Mouse (Mus musculus) c-Kit-positive CD71-negative TER-119-negative erythroid progenitor cells, embryonic 14.5 days (primary cell): ENCODE data around the gene Shroom3.
A peak's percentile ranks its signal among the peaks of the same experiment; 100 is the strongest.

Experiments used
- DNase-seq: peaks from one replicate; pipeline ENCODE4 v3.0.0-alpha.2; 2013; ENCODE audit warnings: low read depth

Gene Shroom3

DNA sequence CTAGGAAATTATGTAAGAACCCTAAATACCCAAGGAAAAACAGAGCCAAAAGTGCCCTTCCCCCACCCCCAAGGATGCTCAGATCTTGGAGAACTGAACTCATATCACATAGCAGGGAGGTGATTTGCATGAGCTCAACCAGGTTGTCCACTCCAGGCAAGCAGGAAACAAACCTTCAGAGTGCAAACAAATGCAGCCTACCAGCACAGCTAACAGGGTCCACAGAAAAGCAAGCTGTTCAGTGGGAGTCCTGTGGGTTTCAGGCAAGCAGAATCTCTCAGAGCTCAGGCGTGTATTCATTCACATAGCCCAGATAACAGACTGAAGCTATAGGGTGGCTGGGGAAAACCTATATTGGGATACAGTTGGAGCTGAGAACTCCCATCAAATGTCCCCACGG, 286.7 kb downstream of the Shroom3 start:
- no peak for DNase-seq

DNA sequence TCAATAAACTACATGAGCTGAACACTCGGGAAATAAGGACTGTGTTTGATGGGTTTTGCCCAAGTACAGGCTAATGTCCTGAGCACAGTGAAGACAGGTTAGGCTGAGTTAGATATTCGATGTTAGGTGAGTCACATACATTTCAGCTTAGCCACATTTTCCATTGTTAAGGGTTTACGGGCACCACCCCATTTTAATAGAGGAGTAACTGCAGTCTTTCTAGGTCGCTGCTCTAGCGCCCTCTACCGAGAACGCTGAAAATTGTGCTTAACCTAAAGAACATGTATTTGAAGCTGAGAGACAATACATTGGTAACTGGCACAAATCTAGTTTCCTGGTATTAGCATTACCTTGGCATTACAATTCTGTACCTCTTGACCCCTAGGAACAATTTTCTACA, 287.2 kb downstream of the Shroom3 start:
- DNase-seq, result peak; percentile 48

DNA sequence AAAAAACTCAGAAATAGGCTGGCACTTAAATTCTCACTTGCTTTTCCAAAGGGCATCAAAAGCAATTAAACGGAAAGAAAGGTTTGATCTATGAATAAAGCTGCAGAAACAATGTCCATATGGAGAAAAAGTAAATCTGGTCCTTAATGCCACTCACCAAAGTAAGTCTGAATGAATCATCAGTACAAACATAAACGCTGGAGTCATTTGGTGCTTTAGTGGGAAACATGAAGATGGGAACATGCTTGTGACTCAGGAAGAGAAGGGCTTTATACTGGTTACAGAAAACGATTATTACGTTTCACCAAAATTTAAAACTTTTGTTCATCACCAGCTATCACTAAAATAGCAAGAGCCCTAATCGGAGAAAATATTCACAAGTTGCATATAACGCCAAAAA, 297.2 kb downstream of the Shroom3 start:
- DNase-seq, result no peak

DNA sequence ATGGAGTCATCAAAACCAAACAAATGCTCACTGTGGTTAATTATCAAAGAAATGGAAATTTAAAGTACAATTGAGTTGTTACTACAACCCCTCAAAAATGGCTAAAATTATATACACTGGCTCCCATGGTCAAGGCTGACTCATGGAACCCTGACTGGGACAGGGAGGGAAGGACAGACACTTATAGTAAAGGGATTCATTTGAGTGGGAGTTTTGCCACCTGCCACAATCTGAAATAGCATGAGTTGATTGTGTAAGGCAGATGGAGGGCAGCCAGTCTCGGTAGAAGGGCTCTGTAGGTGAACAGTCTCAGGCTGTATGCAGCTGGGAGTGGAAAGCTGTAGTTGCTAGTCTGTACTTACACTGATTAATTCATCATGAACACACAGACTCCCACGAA, 297.6 kb downstream of the Shroom3 start:
- DNase-seq, result no peak

DNA sequence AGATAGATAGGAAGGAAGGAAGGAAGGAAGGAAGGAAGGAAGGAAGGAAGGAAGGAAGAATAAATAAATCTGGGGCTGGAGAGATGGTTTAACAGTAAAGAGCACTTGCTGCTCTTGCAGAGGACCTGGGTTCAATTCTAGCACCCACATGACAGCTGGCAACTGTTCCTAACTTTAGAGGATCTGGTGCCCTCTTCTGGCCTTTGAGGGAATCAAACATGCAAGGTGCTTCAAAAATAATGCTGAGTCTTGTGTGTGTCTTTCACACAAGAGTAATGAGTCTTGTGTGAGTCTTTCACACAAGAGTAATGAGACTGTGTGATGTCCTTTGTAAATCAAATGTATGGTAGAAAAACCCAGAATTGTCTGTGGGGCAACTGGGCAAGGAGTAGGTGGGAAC, 299.4 kb downstream of the Shroom3 start:
- DNase-seq, result no peak

DNA sequence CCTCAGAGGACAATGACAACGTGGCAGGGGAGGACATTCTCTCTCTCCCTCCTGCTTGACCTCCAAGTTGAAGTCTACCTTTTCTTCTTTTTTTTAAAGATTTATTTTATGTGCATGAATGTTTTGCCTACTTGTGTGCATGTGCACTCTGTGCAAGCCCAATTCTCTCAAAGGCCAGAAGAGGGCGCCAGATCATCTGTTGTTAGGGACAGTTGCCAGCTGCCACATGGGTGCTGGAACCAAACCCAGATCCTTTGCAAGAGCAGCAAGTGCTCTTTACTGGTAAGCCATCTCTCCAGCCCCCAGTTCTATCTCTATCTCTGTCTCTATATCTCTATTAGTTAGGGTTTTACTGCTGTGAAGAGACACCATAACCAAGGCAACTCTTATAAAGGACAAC, 300.7 kb downstream of the Shroom3 start:
- DNase-seq, result no peak

DNA sequence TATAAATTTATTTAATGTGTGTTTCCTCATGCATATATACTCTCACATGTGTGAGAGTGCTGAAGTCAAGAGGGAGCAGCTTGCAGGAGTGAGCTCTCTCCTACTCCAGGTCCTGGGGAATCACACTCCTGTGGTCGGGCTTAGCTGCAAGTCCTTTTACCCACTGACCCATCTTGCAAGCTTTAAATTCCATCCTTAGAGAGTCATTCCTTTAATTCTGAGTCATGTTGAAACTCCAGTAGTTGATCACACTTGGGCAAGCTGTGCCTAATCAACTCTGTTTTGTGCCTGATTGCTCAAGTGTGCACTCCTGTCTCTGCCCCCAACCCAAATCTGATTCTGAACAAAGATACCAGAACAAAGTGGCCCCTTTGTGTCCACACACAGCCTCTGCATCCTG, 301.5 kb downstream of the Shroom3 start:
- no peak for DNase-seq

DNA sequence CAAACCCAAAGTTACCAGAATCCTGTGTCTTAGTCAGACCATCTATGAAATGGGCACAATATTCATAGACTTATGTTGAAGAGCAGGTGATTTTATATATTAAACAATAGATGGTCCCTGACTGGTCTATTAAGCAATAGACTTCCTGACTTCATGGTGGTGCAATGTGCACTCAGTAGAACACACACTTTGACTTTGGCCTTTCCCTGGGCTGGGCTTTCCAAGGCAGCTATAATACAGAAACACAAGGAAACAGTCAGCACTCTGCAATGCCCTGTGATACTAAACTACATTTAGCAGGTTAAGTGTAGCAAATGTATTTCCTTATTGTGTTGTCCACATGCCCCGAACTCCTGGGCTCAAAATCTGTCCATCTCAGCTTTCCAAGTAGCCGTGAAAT, 302.2 kb downstream of the Shroom3 start:
- no peak for DNase-seq

DNA sequence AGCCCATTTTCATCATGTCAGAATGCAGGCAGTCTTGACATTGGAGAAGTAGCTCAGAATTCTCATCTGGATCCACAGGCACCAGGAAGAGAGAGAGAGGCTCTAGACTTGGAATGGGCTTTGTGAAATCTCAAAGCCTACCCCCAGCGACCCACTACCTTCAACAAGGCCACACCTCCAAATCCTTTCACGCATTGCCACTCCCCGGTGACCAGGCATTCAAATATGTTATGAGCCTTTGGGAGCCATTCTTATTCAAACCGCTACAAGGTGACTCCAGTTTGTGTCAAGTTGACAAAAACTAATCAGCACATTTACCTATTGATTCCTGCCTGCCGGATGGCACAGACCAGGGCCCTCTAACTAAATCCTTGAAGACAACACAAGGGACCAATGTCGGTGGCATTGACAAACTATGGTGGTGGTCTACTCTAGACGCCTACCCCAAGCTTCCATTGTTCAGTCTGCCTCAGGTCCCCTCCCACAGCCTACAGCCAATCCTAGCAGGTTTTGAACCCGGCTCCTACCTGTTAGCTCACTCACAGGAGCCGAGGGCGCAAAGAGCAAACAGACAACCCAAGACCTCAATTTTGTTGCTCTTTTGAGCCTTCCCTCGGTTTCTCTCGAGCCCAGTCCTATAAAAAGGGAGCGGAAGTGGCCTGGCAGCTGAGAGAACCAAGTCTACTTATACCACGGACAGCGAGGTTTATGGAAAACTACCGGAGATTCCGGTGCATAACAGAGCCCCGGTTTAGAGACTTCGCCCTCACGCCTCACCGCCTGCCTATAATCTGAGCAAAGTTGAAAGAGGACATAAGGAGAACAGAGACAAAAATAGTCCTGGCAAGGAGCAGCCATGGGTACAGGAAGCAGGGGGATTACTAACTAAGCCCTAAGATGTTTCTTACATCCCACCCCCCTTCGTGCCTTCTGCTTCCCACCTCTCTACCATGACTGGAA, 303.7 kb downstream of the Shroom3 start:
- DNase-seq, result no peak

DNA sequence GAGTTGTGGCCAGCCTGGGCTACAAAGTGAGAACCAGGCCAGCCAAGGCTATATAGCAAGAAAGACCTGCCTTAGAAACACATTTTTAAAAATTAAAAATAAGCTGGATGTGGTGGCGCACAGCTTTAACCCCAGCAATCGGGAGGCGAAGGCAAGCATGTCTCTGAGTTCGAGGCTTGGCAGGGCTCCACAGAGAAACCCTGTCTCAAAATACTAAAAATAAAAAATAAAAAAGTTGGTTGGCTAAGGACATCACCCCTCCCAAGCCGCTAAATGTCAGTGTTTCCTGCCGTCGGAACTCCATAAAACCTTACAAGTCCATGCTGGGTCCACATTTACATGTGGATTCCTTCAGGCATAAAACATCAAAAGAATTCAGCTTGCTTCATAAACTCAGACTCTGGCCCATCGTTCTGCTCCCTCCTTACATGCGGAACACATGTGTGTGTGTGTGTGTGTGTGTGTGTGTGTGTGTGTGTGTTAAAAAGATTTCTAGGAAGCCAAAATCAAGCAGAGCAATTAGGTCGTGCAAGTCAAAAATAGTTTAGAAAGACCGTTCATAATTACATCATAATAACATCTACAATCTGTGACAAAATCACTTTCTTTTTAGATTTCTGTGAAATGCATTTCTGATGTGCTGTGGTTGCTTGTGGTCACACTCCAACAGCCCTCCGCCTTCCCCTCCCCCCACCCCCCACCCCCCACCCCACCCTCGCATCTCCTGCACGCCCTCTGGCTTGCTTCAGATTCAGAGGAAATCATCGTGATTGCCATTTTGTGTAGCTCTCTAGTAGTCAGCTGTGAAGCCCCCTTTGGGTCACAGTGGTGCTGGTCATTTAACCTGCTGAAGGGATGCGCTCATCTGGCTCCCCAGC, 304.9 kb downstream of the Shroom3 start:
- DNase-seq, result no peak

DNA sequence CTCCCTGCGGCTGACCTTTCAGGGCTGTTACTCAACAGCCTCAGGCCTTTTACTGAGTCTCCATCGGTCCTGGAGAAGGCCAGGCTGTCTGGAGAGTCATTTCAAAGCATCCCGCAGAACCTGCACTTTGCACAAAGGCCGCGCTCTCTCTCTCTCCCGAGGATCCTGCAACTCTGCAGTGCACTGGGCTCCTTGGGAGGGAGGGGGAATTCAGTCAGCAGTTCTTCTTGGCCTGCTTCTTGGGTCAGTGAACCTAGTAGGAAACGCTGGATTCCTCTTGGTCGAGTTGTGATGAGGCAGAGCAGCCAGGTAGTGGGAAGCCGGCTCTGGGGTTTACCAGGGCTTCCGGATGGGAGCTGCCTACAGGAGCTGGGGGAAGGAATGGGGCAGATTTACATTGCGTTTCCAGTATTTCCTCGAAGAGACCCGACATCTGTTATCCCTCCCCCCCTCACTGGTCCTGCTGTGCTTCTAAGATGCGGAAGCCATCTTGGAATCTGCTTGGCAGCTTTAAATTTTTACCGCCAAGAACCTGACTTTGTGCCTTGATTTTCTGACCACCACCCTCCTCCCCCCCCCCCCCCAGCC, 305.6 kb downstream of the Shroom3 start:
- no peak for DNase-seq

DNA sequence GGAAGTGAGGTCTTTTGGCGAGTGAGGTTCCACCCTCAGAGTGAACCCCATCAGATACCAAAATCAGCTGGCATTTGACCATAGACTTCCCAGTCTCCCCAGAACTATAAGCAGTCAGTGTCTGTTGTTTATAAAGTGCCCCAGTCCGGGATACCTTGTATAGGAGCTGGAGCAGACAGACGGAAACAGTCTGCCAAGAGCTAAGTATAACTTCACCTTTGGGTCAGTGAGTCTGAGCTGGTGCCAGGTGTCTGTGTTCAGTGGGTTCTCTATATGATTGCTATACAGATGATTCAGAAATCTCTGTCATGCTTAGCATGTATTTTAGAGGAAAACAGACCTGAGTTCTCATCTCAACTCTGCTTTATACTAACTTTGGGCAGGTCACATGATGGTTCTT, 308.9 kb downstream of the Shroom3 start:
- no peak for DNase-seq

DNA sequence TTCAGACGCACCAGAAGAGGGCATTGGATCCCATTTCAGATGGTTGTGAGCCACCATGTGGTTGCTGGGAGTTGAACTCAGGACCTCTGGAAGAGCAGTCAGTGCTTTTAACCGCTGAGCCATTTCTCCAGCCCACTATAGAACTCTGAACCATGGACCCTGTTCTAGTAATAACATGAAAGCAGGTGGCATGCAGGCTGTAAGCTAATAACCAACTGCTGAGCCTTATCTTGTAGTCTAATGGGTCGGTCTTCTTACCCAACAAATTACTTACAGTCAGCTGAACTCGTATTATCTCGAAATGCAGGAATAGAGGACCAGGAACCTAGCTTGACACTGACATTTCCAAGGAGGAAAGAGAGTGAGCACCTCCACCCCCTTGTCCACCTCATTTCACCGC, 311.1 kb downstream of the Shroom3 start:
- DNase-seq, result no peak

DNA sequence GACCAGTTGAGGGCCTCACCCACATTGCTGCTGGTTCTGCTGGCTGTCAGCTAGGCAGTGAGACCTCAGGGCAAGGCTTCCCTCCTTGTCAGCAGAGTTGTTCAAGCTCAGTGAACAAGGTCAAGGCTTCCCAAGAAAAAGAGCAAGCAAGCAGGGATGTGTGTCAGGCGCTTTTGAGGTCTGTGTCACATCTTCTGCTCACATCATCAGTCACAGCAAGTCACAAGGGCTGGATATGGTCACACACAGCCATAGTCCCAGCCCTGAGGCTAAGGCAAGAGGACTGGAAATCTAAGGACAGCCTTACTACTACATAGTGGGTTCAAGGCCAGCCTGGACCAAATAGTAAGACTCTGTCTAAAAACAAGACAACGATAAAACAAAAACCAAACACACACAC, 311.6 kb downstream of the Shroom3 start:
- no peak for DNase-seq

DNA sequence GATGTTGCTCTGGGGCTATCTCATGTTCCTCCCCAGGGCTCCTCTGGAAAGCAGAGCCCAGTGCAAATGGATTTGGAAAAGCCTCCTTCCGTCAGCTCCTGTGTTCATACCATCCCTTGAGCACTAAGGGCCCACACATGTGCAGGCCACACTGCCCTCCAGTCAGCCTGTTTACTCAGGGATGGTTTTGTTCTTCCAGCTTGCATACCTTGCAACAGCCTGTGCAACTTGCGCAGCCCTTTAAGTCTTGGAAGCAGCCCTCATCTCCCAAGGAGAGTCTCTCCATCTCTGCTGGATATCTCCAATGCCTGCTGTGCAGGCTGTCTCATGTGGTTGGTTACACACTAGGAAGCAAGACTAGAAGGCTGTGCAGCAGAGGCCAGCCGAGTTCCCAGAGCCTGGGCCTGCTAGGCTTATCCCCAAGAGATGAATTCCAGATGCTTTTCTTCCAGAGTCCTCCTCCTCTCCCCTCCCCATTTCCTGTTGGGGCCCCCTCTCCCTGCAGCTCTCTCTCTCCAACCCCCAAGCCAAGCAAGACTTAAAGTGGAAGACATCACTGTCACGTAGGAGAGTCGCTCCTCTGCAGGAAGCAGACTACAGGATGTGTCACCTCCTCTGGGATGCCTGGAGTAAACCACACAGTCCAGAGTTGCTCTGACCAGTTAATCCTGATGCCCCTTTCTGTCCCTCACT, 314.3 kb downstream of the Shroom3 start:
- no peak for DNase-seq

DNA sequence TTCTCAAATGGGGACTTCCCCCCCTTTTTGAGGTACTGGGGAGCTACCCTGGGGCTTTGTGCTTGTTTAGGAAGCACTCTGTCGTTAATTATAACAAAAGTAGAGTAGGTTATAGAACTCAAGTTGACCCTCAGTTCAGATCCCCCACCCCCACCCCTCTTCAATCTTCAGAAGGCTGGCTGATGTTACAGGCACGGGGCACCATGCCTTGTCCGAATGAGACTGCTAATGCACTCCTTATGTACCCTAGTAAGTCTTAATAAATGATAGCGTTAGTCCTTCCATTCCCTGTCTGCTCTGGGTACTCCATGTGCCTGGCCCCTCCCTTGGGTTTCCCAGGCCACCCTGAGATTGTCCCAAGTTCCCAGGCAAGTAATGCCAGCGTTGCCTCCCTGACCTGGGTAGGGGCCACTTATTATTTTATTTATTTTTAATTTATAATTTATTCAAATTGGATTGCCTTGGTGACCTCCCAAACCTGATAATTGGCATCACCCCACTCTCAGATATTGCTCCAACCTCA, 315.3 kb downstream of the Shroom3 start:
- DNase-seq, result no peak

DNA sequence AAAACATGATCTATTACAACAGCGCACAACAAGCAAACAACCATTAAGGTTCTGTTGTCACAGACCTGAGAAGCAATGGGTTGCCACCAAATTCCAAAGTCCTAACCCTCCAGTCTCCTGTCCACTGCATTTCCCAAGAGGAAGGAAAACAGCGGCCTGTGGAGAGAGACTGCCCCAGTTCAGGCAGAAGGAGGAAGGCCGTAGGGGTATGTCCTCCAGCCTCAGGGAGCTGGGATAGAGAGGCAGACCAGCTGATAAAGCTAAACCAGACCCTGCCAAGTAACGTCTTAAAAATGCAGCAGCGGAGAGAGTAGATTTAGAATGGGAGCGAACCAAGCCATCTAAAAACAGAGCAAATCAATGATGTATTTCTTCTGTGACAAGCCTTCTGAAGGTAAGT, 316.8 kb downstream of the Shroom3 start:
- no peak for DNase-seq

DNA sequence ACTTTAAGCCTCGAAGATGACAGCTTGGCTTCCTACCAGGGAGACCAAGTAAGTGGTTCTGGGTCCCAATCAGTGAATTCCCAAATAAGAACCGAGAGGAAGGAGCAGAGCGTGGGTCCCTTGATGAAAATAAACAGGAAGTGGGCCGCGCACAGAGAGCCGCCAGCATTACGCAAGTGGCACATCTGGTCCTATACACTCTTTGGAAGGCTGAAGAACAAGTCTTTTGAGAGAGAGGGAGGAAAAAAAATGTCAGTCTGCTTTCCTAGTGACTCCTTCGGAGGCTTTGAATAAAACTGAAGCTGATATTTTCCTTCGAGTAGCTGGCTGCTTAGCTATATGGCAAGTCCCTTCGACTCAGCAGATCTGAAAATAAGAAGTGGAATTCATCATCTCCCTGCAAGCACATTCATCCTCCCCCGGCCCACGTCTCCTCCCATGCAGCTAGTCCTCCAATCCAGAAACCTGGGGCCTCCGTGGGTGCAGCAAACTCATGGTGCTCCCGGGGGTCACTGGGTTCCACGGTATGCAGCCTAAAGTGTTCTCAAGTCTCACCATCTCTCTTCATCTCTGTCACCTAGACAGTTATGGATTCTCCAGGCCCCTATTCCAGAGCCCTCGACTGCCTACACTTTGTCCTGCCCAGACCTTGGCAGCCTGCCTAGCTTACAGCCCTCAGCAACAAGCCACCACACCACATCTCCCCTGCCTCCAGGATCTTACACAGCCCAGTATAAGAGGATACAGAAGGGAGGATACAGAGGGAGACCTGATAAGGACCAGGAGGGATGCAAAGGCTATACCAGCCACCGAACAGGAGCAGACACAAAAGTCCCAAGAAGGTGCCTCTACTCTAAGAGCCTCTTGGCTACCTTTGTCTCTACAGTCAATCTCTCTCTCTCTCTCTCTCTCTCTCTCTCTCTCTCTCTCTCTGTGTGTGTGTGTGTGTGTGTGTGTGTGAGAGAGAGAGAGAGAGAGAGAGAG, 317.8 kb downstream of the Shroom3 start:
- DNase-seq, result no peak

DNA sequence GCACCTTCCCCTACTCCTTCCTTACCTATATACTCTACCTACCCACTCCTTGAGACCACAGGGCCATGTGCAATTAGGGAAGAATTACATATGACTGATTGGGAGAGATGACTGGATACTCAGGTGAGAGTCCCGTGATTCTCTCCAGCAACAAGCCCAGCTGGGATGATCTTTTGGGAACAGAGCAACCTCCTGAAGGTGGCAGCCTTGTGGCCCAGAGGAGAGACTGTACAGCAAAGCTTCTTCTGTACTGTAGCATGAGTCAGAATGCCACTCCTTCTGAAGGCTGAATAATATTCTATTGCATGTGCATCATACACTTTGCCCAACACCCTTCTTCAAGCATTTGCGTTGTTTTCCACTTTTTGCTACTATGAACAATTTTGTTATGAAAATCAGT, 319.4 kb downstream of the Shroom3 start:
- DNase-seq, result no peak

DNA sequence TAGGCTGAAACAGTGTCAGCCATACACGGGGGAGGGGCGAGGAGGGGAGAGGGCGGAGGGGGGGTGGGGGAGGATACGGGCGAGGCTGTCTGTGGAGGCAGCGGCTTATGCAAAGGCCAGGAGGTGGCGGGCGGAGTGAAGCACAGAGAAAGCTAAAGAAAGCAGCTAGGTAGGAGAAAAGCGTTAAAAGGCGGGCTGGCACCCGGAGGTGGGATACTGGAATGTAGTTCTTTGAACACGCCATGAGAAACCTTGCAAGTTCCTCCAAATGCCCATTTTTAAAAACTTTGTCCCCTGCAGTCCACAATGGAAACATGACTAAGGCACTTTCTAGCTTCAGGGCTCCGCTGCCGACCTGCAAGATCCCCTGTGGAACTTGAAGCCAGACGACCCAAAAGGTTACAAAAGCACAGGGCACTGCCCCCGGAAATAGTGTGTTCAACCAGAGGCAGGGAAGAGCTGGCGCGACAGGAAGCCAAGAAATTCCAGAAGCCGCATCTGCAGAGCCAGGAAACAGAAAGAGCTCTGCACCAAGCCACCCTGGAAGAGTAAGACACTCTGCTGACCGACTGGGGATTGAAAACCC, 322.1 kb downstream of the Shroom3 start:
- DNase-seq, result no peak
